Comparison of ENCODE assay signal across 27 mouse cellular contexts in genomic region chr6:91742995-91743394, GRCm38 (mm10). TPM values are rescaled to one million over a fixed set of nuclear protein-coding genes. Genes with fewer than 3 reads are reported as not detected.
DNase-seq lines count a peak whose midpoint lies in the region; ATAC-seq and TF ChIP-seq lines count a peak whose summit lies in the region.
"Had no signal": no experiment of that assay in that cellular context is flagged by ENCODE, and none has a peak within 500 bp of the region (broad histone marks: within the 10 kb centered on the region; RNA-seq: fewer than 3 reads in every experiment).

No protein-coding gene starts in this region.

- H3K36me3 ChIP-seq in embryonic facial prominence, embryonic 14.5 days (ENCODE audit: control insufficient read depth, insufficient read depth, low read length), result peaks cover 63% of the 10 kb centered on the region
- H3K36me3 ChIP-seq in embryonic facial prominence, embryonic 10.5 days (replicated peaks), result peaks cover 97% of the 10 kb centered on the region
- peaks cover 87% of the 10 kb centered on the region for H3K36me3 ChIP-seq in kidney, embryonic 15.5 days
- peaks cover 38% of the 10 kb centered on the region for H3K36me3 ChIP-seq in lung, postnatal 0 days (ENCODE audit: insufficient read depth, low read length)
- peaks cover 99% of the 10 kb centered on the region for H3K36me3 ChIP-seq in C2C12 (ENCODE audit: control insufficient read depth, insufficient read depth)
- peaks cover 80% of the 10 kb centered on the region for H3K36me3 ChIP-seq in hindbrain, embryonic 12.5 days
- H3K36me3 ChIP-seq: G1E had no signal

- H3ac ChIP-seq in C2C12 (ENCODE audit: control insufficient read depth, insufficient read length, low read depth), result no peak overlapping the region

- no peak overlapping the region for H3K4me3 ChIP-seq in embryonic facial prominence, embryonic 14.5 days (ENCODE audit: low read depth, low read length)
- H3K4me3 ChIP-seq in embryonic facial prominence, embryonic 10.5 days, result no peak overlapping the region
- no peak overlapping the region for H3K4me3 ChIP-seq in kidney, embryonic 15.5 days (replicated peaks)
- no peak overlapping the region for H3K4me3 ChIP-seq in lung, postnatal 0 days (ENCODE audit: low read depth, low read length)
- no peak overlapping the region for H3K4me3 ChIP-seq in C2C12 (ENCODE audit: insufficient read depth, poor library complexity, severe bottlenecking)
- no peak overlapping the region for H3K4me3 ChIP-seq in hindbrain, embryonic 12.5 days
- H3K4me3 ChIP-seq: embryonic facial prominence, embryonic 15.5 days; heart, adult 2 months; heart, embryonic 10.5 days; heart, embryonic 13.5 days; hindbrain, embryonic 15.5 days had no signal

- H3K9ac ChIP-seq in embryonic facial prominence, embryonic 14.5 days (ENCODE audit: low read depth, low read length), result 0 out of 2 replicates have a peak overlapping the region, but pooled peaks have one; percentile 31
- no peak overlapping the region for H3K9ac ChIP-seq in kidney, embryonic 15.5 days
- no peak overlapping the region for H3K9ac ChIP-seq in lung, postnatal 0 days (replicated peaks; ENCODE audit: low read depth)
- H3K9ac ChIP-seq in hindbrain, embryonic 12.5 days, result no peak overlapping the region
- H3K9ac ChIP-seq: embryonic facial prominence, embryonic 15.5 days; forebrain, postnatal 0 days; heart, embryonic 13.5 days; hindbrain, embryonic 15.5 days had no signal

- no peak for TF ChIP-seq CTCF in lung, postnatal 0 days (IDR thresholded peaks at IDR 0.05)
- TF ChIP-seq CTCF in C2C12 (IDR thresholded peaks at IDR 0.05; ENCODE audit: control insufficient read depth, insufficient read depth, insufficient read length), result no peak

- H3K27ac ChIP-seq in embryonic facial prominence, embryonic 14.5 days (replicated peaks; ENCODE audit: low read depth, low read length), result no peak overlapping the region
- H3K27ac ChIP-seq in embryonic facial prominence, embryonic 10.5 days (replicated peaks), result no peak overlapping the region; the same call in 1 of the 2 replicates
- H3K27ac ChIP-seq in kidney, embryonic 15.5 days, result peak overlapping the region; percentile 10; the same call in 1 of the 2 replicates
- H3K27ac ChIP-seq in lung, postnatal 0 days (ENCODE audit: low read length), result no peak overlapping the region
- H3K27ac ChIP-seq in hindbrain, embryonic 12.5 days, result no peak overlapping the region
- H3K27ac ChIP-seq: embryonic facial prominence, embryonic 15.5 days; heart, adult 2 months; heart, embryonic 10.5 days; heart, embryonic 13.5 days; hindbrain, embryonic 15.5 days had no signal

- no peaks in the 10 kb centered on the region for H3K27me3 ChIP-seq in embryonic facial prominence, embryonic 14.5 days (replicated peaks; ENCODE audit: control insufficient read depth, insufficient read depth, low read length)
- H3K27me3 ChIP-seq in embryonic facial prominence, embryonic 10.5 days (replicated peaks; ENCODE audit: low read depth, poor library complexity, severe bottlenecking), result no peaks in the 10 kb centered on the region
- H3K27me3 ChIP-seq in kidney, embryonic 15.5 days, result no peaks in the 10 kb centered on the region
- H3K27me3 ChIP-seq in lung, postnatal 0 days (replicated peaks; ENCODE audit: insufficient read depth, low read length), result no peaks in the 10 kb centered on the region
- no peaks in the 10 kb centered on the region for H3K27me3 ChIP-seq in C2C12 (ENCODE audit: control insufficient read depth, insufficient read depth, insufficient read length)
- H3K27me3 ChIP-seq in hindbrain, embryonic 12.5 days, result no peaks in the 10 kb centered on the region
- H3K27me3 ChIP-seq: CH12.LX; embryonic facial prominence, embryonic 15.5 days; heart, embryonic 13.5 days; hindbrain, embryonic 15.5 days had no signal

- DNase-seq in embryonic facial prominence, embryonic 14.5 days (ENCODE audit: low spot score), result no peak
- DNase-seq in embryonic facial prominence, embryonic 10.5 days (ENCODE audit: low spot score), result no peak
- DNase-seq in kidney, adult 18-20 months, result no peak
- peak; percentile 64 for DNase-seq in lung, postnatal 0 days (ENCODE audit: low spot score)
- no peak for DNase-seq in lung, postnatal 10 days
- DNase-seq: adrenal gland, adult 8-10 months; adrenal gland, postnatal 25 days; cerebellum, adult 11-12 months; cerebellum, adult 8-10 months; cerebellum, postnatal 10 days; cerebellum, postnatal 36 days; embryo, embryonic 11 days; forebrain, postnatal 0 days; gastrocnemius, postnatal 36 days; heart, adult 2 months; heart, postnatal 14 days; heart, postnatal 4 days had no signal

- no peaks in the 10 kb centered on the region for H3K4me1 ChIP-seq in embryonic facial prominence, embryonic 14.5 days (ENCODE audit: control insufficient read depth, insufficient read depth, low read length)
- peaks cover 15% of the 10 kb centered on the region for H3K4me1 ChIP-seq in embryonic facial prominence, embryonic 10.5 days
- peaks cover 40% of the 10 kb centered on the region for H3K4me1 ChIP-seq in kidney, embryonic 15.5 days
- peaks cover 4% of the 10 kb centered on the region; the same call in 1 of the 2 replicates for H3K4me1 ChIP-seq in lung, postnatal 0 days (ENCODE audit: insufficient read depth, low read depth, low read length)
- peaks cover 2% of the 10 kb centered on the region; the same call in 1 of the 2 replicates for H3K4me1 ChIP-seq in hindbrain, embryonic 12.5 days
- H3K4me1 ChIP-seq: hindbrain, embryonic 15.5 days had no signal

- H3K4me2 ChIP-seq in embryonic facial prominence, embryonic 14.5 days (ENCODE audit: low read depth, low read length), result no peak overlapping the region
- no peak overlapping the region for H3K4me2 ChIP-seq in kidney, embryonic 15.5 days
- H3K4me2 ChIP-seq in lung, postnatal 0 days (replicated peaks; ENCODE audit: low read depth, low read length), result no peak overlapping the region
- H3K4me2 ChIP-seq in hindbrain, embryonic 12.5 days (replicated peaks), result no peak overlapping the region
- H3K4me2 ChIP-seq: embryonic facial prominence, embryonic 15.5 days; heart, embryonic 13.5 days; hindbrain, embryonic 15.5 days had no signal

- no peak for TF ChIP-seq EP300 in lung, postnatal 0 days (IDR thresholded peaks at IDR 0.05)

- peaks cover 27% of the 10 kb centered on the region for H3K79me2 ChIP-seq in C2C12 (ENCODE audit: control insufficient read depth, insufficient read depth)

- ATAC-seq in embryonic facial prominence, embryonic 14.5 days (ENCODE audit: low read depth), result no peak
- ATAC-seq in kidney, embryonic 15.5 days (replicated peaks; ENCODE audit: low FRiP score), result no peak
- no peak for ATAC-seq in lung, postnatal 0 days
- no peak for ATAC-seq in hindbrain, embryonic 12.5 days (ENCODE audit: low FRiP score)
- ATAC-seq: forebrain, embryonic 14.5 days; forebrain, postnatal 0 days had no signal

- no peaks in the 10 kb centered on the region for H3K79me3 ChIP-seq in C2C12 (ENCODE audit: low read depth)

- H3K9me3 ChIP-seq in embryonic facial prominence, embryonic 14.5 days (ENCODE audit: control insufficient read depth, low read length), result no peaks in the 10 kb centered on the region
- no peaks in the 10 kb centered on the region for H3K9me3 ChIP-seq in embryonic facial prominence, embryonic 10.5 days
- no peaks in the 10 kb centered on the region for H3K9me3 ChIP-seq in kidney, embryonic 15.5 days (replicated peaks)
- no peaks in the 10 kb centered on the region for H3K9me3 ChIP-seq in lung, postnatal 0 days (ENCODE audit: low read length)
- H3K9me3 ChIP-seq in hindbrain, embryonic 12.5 days (replicated peaks), result no peaks in the 10 kb centered on the region
- H3K9me3 ChIP-seq: embryonic facial prominence, embryonic 15.5 days; G1E; heart, embryonic 10.5 days; heart, embryonic 13.5 days; hindbrain, embryonic 15.5 days had no signal

- WGBS in embryonic facial prominence, embryonic 14.5 days, result 85% methylated on average over 8 of the region's 8 CpGs
- WGBS in embryonic facial prominence, embryonic 10.5 days, result 88% methylated on average over 8 of the region's 8 CpGs
- 86% methylated on average over 8 of the region's 8 CpGs for WGBS in kidney, embryonic 15.5 days
- WGBS in lung, postnatal 0 days, result 55% methylated on average over 8 of the region's 8 CpGs
- WGBS in hindbrain, embryonic 12.5 days, result 79% methylated on average over 8 of the region's 8 CpGs

TF ChIP-seq in C2C12, 6 proteins besides CTCF, POLR2A, EP300 and RAD21:
- peak; percentile 22 for TF ChIP-seq CEBPB (IDR thresholded peaks at IDR 0.05; ENCODE audit: low read depth)
- TF ChIP-seq USF1 (IDR thresholded peaks at IDR 0.05; ENCODE audit: low read depth), result no peak

RNA-seq across cellular contexts. Expression of gene Slc6a6, which starts 59.1 kb away (rescaled TPM):
- 40.8 and 47.5 TPM in 2 replicates for polyA plus RNA-seq in embryonic facial prominence, embryonic 14.5 days (2014; fragmentation: Nextera tagmentation; extraction: Ambion mirVana)
- polyA plus RNA-seq in embryonic facial prominence, embryonic 10.5 days (2016; fragmentation: Nextera tagmentation; extraction: Ambion mirVana), result 55.5 and 59.2 TPM in 2 replicates
- polyA plus RNA-seq in kidney, embryonic 15.5 days (2015; fragmentation: Nextera tagmentation; extraction: Ambion mirVana), result 84.0 and 87.2 TPM in 2 replicates
- 92.6 and 119 TPM in 2 replicates for polyA plus RNA-seq in lung, postnatal 0 days (2015; fragmentation: Nextera tagmentation; extraction: Ambion mirVana)
- 97.0 TPM for polyA plus RNA-seq in C2C12 (2012; fragmentation: generic; extraction: Trizol)
- 70.2 and 78.0 TPM in 2 replicates for polyA plus RNA-seq in hindbrain, embryonic 12.5 days (2016; fragmentation: Nextera tagmentation; extraction: Ambion mirVana)
